Mouse (Mus musculus) lung, adult 10 weeks (tissue): Measurements from ENCODE around the gene Krtap26-1. TPM values are rescaled to one million over a fixed set of nuclear protein-coding genes. Genes with fewer than 3 reads are reported as not detected.

Experiments used
- polyA plus RNA-seq: library from polyadenylated mRNA; stranded (reverse); fragments of 350-450 nt; fragmentation: Illumina TruSeq; extraction: RNeasy Lipid Tissue Mini Kit (QIAGEN cat#74804); gene quantifications from one replicate; pipeline ENCODE4 v1.2.3, GENCODE M21; 2014; ENCODE audit warnings: low read depth, low replicate concordance; ENCODE audit not compliant: insufficient read depth

Gene Krtap26-1
- not detected for polyA plus RNA-seq

DNA sequence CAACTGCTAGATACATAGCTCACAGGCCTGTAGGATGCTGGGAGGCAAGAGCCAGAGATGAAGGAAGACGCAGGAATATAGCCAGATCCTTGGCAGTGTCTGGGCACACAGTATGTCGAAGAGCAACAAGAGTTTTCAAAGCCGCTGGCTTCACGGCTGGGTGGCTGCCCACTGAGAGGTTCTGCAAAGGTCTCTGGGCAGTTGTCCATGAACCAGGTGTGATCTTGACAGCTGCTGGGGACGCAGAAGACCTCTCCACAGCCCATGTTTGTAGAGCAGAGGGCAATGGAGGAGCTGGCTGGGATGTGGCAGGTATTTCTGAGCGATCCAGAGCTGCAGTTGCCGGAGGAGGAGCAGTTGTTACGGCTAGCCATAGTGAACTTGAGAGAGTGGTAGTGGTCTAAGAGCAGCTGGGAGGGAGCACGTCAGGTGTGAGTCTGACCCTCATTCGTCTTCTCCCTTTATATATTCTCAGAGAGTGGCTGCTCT is at the start of gene Krtap26-1:
TSS of gene Krtap26-1 (minus strand) at position 439 of the 489 bp plus-strand sequence.

DNA sequence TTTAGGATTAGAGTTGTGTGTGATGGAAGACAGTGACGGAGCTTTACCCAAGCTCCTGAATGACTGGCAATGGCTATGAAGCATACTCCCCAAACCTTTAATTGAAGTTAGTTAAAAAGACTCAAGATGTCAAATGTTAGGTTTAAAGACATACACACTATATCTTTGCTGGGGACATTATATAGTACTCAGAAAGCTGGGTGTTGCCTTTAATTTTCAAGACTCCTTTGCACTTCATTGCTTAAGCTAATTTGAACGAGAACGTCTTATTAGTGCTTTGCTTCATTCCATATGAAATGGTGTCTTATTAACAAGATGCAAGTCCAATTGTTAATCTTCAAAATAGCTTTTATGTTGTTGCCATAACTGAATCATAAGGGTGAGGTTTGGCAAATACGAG is 24.0 kb upstream of the Krtap26-1 start, which contains the start of gene Krtap27-1:
TSS of gene Krtap27-1 (minus strand) at position 101 of the 400 bp plus-strand sequence.

DNA sequence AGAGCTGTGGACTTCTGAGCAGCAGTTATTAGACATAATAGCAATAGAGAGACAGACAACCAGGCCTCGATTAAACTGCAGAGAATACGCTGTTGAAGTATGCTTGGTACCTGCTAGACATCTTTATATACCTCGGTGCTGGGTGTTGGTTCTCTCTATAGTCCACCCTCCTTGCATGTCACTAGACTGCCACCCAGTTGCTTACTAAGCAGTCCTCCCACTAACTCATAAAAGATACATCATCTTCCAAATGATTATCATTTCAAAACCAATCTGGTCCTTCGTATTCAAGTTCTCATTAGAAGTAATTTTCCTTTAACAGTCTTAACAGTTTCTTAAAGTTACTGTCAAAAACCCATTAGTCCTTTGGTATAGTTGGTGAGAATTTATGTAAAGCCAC is 20.0 kb downstream of the Krtap26-1 start, which contains the start of gene 2310079G19Rik:
TSS of gene 2310079G19Rik (minus strand) at position 101 of the 400 bp plus-strand sequence.

DNA sequence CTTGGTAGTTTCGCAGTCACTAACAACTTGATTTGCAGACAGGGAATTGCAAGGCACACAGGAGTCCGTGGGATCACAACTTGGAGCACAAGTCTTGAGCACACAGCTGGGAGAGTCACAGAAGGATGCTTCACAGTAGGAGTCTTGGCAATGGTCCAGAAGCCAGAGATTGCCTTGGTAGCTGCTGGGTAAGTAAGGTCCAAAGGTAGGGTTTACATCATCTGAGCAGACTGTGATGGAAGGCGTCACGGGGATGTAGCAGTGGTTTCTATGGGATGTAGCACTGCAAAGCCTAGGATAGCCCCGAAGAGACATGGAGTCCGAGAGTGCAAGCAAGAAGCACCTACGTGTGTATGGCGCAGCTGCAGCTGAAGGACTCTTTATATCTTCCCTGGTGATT is 35.7 kb downstream of the Krtap26-1 start, which contains the start of gene Krtap24-1:
TSS of gene Krtap24-1 (minus strand) at position 358 of the 400 bp plus-strand sequence.

Other genes with a start within 250 kb of the Krtap26-1 start
- gene Cldn17, start 140.8 kb downstream of the Krtap26-1 start, polyA plus RNA-seq: not detected
- gene Cldn8, start 84.6 kb downstream of the Krtap26-1 start, polyA plus RNA-seq: 2.5 TPM
- gene Krtap24-1, start 35.5 kb downstream of the Krtap26-1 start, polyA plus RNA-seq: not detected
- gene 2310079G19Rik, start 20.1 kb downstream of the Krtap26-1 start, polyA plus RNA-seq: not detected
- gene Krtap27-1, start 23.9 kb upstream of the Krtap26-1 start, polyA plus RNA-seq: not detected
- gene 2310061N02Rik, start 60.2 kb upstream of the Krtap26-1 start, polyA plus RNA-seq: not detected
- gene Krtap13-1, start 81.1 kb upstream of the Krtap26-1 start, polyA plus RNA-seq: not detected
- not detected for gene Krtap13, start 103.8 kb upstream of the Krtap26-1 start, polyA plus RNA-seq
- gene 2310034C09Rik, start 111.1 kb upstream of the Krtap26-1 start, polyA plus RNA-seq: not detected
- gene 2310057N15Rik, start 126.4 kb upstream of the Krtap26-1 start, polyA plus RNA-seq: not detected
- not detected for gene Gm5965, start 130.1 kb upstream of the Krtap26-1 start, polyA plus RNA-seq
- gene Gm20741, start 164.4 kb upstream of the Krtap26-1 start, polyA plus RNA-seq: not detected
- gene Krtap15, start 172.4 kb upstream of the Krtap26-1 start, polyA plus RNA-seq: not detected
- not detected for gene Krtap14, start 178.3 kb upstream of the Krtap26-1 start, polyA plus RNA-seq
- not detected for gene Krtap19-1, start 221.6 kb upstream of the Krtap26-1 start, polyA plus RNA-seq
- gene Krtap19-2, start 226.5 kb upstream of the Krtap26-1 start, polyA plus RNA-seq: not detected
- gene Krtap19-3, start 230.2 kb upstream of the Krtap26-1 start, polyA plus RNA-seq: not detected
- not detected for gene Krtap19-4, start 237.3 kb upstream of the Krtap26-1 start, polyA plus RNA-seq
- not detected for gene Krtap19-5, start 248.7 kb upstream of the Krtap26-1 start, polyA plus RNA-seq